Mouse (Mus musculus) stomach, postnatal 0 days (tissue): ENCODE data around the gene Gm10447. TPM values are rescaled to one million over a fixed set of nuclear protein-coding genes. Genes with fewer than 3 reads are reported as not detected.

Experiments used
- ATAC-seq: fragments of 200-750 bp; cut with Nextera tagmentation; 2 replicates; pipeline ENCODE4 v1.8.0; 2017; ENCODE audit not compliant: low FRiP score, low TSS enrichment
- DNase-seq: peaks from one replicate; pipeline ENCODE4 v3.0.0-alpha.2; 2016; ENCODE audit warnings: low spot score
- H3K27ac ChIP-seq: fragments of 300-500 bp; sonication (generic); replicated peaks from 2 replicates; pipeline ENCODE4 v1.5.1; 2014; ENCODE audit warnings: mild to moderate bottlenecking, control low read depth
- H3K27me3 ChIP-seq: fragments of 300-500 bp; sonication (generic); 2 replicates; pipeline ENCODE4 v1.6.1; 2014; ENCODE audit warnings: low read length; ENCODE audit not compliant: control insufficient read depth, insufficient read depth
- H3K36me3 ChIP-seq: fragments of 300-500 bp; sonication (generic); 2 replicates; pipeline ENCODE4 v1.6.1; 2014; ENCODE audit warnings: low read length, mixed read lengths; ENCODE audit not compliant: control insufficient read depth, insufficient read depth
- H3K4me1 ChIP-seq: fragments of 300-500 bp; sonication (generic); replicated peaks from 2 replicates; pipeline ENCODE4 v1.6.1; 2014; ENCODE audit warnings: antibody characterized with exemption; ENCODE audit not compliant: control insufficient read depth, insufficient read depth
- H3K4me2 ChIP-seq: fragments of 300-500 bp; sonication (generic); replicated peaks from 2 replicates; pipeline ENCODE4 v1.6.1; 2014; ENCODE audit warnings: low read depth, mild to moderate bottlenecking, control low read depth, moderate library complexity
- H3K4me3 ChIP-seq: fragments of 300-500 bp; sonication (generic); 2 replicates; pipeline ENCODE4 v1.5.1; 2014; ENCODE audit warnings: low read depth, low read length, control low read depth
- H3K9ac ChIP-seq: fragments of 300-500 bp; sonication (generic); 2 replicates; pipeline ENCODE4 v1.6.1; 2014; ENCODE audit warnings: mild to moderate bottlenecking, low read length, control low read depth, mixed read lengths
- H3K9me3 ChIP-seq: fragments of 300-500 bp; sonication (generic); 2 replicates; pipeline ENCODE4 v1.6.1; 2016; ENCODE audit warnings: low read length; ENCODE audit not compliant: control insufficient read depth
- CTCF ChIP-seq: IDR thresholded peaks from 2 replicates; pipeline ENCODE4 v1.5.1; 2016; ENCODE audit warnings: antibody characterized with exemption, low read depth, mild to moderate bottlenecking, moderate library complexity
- EP300 ChIP-seq: optimal IDR thresholded peaks from 2 replicates; pipeline ENCODE3; 2016; ENCODE audit warnings: antibody characterized with exemption
- WGBS: fragments of 180-500 bp; shearing (Covaris S2); extraction: QIAGEN DNeasy Blood & Tissue Kit; methylation state at CpG from one replicate; pipeline ENCODE4 v1.1.7; 2014; 5-methylcytosine and 5-hydroxymethylcytosine counted together
- polyA plus RNA-seq: library from polyadenylated mRNA; unstranded; fragments of >200 nt; fragmentation: Nextera tagmentation; extraction: Ambion mirVana; gene quantifications from 2 replicates; pipeline ENCODE4 v1.2.1, GENCODE M21; 2015

The Gm10447 gene
- polyA plus RNA-seq, 1 experiment from 2014 or later: 0.08 TPM

GRCm38 (mm10) chr11:53463551-53464424, 6.9 kb upstream of the Gm10447 start:
- peak overlapping the region; percentile 43 for H3K4me3 ChIP-seq
- TF ChIP-seq CTCF (no peak), EP300 (no peak)
- no peaks in the 10 kb centered on the region for H3K4me1 ChIP-seq
- DNase-seq (peak; percentile 48), ATAC-seq (no peak)
- H3K9ac ChIP-seq: peak overlapping the region; percentile 38
- peaks cover 9% of the 10 kb centered on the region for H3K27me3 ChIP-seq
- peak overlapping the region; percentile 55 for H3K4me2 ChIP-seq
- no peak overlapping the region for H3K27ac ChIP-seq
- no peaks in the 10 kb centered on the region for H3K9me3 ChIP-seq
- H3K36me3 ChIP-seq: no peaks in the 10 kb centered on the region
- WGBS: 10% methylated on average over 54 of the region's 55 CpGs

DNA sequence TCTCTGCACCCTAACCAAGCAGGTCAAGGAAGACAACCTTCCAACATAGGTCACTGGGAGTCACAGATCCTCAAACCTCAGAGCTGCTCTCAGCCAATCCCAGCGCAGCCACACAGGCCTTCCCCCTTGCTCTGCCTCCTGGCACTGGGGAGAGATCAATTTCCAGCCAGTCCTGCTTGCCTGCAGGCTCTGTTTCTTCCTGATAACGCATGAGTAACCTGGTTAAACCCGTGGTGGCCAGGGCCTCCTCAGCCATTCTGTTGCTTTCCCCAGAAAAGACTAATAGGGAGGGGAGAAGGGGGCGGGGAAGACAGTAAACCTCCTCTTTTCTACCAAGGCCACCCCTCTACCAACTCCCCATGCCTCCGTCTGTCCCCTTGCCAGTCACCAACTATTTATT, 4.8 kb upstream of the Gm10447 start:
- H3K4me3 ChIP-seq: no peak overlapping the region
- no peak overlapping the region for H3K4me2 ChIP-seq
- DNase-seq (peak; percentile 52), ATAC-seq (peak; percentile 28)
- H3K9ac ChIP-seq: no peak overlapping the region
- no peaks in the 10 kb centered on the region for H3K9me3 ChIP-seq
- no peak for TF ChIP-seq CTCF
- no peak for TF ChIP-seq EP300
- H3K27me3 ChIP-seq: peaks cover 9% of the 10 kb centered on the region
- WGBS: 33% methylated on average over 5 of the region's 5 CpGs
- no peaks in the 10 kb centered on the region for H3K36me3 ChIP-seq
- no peak overlapping the region for H3K27ac ChIP-seq
- no peaks in the 10 kb centered on the region for H3K4me1 ChIP-seq

- peaks cover 7% of the 10 kb centered on the region; the same call in 1 of the 2 replicates for H3K27me3 ChIP-seq
- H3K27ac ChIP-seq: no peak overlapping the region
- no peak for DNase-seq
- no peak overlapping the region for H3K9ac ChIP-seq
- ATAC-seq: no peak
- no peaks in the 10 kb centered on the region for H3K9me3 ChIP-seq
- H3K36me3 ChIP-seq: no peaks in the 10 kb centered on the region
- no peaks in the 10 kb centered on the region for H3K4me1 ChIP-seq
- 77% methylated on average over 3 of the region's 3 CpGs for WGBS
- no peak overlapping the region for H3K4me3 ChIP-seq
- H3K4me2 ChIP-seq: no peak overlapping the region
- TF ChIP-seq CTCF (no peak), EP300 (no peak)
Measured at GRCm38 (mm10) chr11:53460192-53460591, 3.3 kb upstream of the Gm10447 start.

- Histone ChIP-seq H3K4me2 (no peak overlapping the region), H3K4me3 (no peak overlapping the region), H3K36me3 (no peaks in the 10 kb centered on the region), H3K9me3 (no peaks in the 10 kb centered on the region), H3K4me1 (no peaks in the 10 kb centered on the region), H3K27me3 (peaks cover 7% of the 10 kb centered on the region; the same call in 1 of the 2 replicates), H3K9ac (no peak overlapping the region), H3K27ac (no peak overlapping the region)
- TF ChIP-seq CTCF (no peak), EP300 (no peak)
- WGBS: 65% methylated on average over 3 of the region's 3 CpGs
- no peak for ATAC-seq
- DNase-seq: no peak
Measured at GRCm38 (mm10) chr11:53458996-53459395, 2.1 kb upstream of the Gm10447 start.

DNA sequence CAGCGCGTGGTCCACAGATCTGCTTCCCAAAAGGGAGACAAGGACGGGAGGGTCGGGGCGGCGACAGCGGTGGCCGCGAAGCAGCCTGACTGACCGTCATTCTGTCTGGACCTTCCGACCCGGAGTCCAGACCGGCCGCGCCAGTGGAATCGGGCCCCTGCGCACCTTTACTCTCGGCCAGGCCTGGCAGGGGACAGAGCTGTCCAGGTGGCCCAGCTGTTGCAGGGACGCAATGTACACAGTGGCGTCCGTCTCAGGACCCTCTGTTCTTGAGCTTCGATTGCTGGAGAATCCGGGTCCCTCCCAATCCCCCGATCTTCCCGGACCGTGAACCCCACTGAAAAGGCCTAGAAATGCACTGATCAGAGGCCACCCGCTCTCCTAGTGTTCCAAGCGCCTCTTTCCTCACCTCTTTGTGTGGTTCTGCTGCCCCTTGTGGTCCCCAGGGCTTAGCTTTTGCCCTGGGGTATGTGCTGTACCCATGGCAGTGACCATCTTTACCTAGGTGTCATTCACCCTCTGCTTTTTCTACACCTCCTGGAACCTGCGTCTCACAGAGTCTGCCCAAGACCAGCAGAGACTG, 553 bp upstream of the Gm10447 start:
- H3K4me3 ChIP-seq: peak overlapping the region; percentile 52
- peak overlapping the region; percentile 95 for H3K4me2 ChIP-seq
- H3K4me1 ChIP-seq: no peaks in the 10 kb centered on the region
- peak overlapping the region; percentile 63 for H3K9ac ChIP-seq
- no peaks in the 10 kb centered on the region for H3K36me3 ChIP-seq
- no peaks in the 10 kb centered on the region; the same call in 1 of the 2 replicates for H3K27me3 ChIP-seq
- no peak for DNase-seq
- ATAC-seq: peak; percentile 28
- H3K27ac ChIP-seq: peak overlapping the region; percentile 18; the same call in 1 of the 2 replicates
- 15% methylated on average over 21 of the region's 29 CpGs for WGBS
- TF ChIP-seq CTCF (peak; percentile 45), EP300 (no peak)
- H3K9me3 ChIP-seq: no peaks in the 10 kb centered on the region

GRCm38 (mm10) chr11:53453031-53453430, 3.9 kb downstream of the Gm10447 start:
- H3K9ac ChIP-seq: no peak overlapping the region
- no peak for DNase-seq
- H3K36me3 ChIP-seq: no peaks in the 10 kb centered on the region
- no peaks in the 10 kb centered on the region for H3K9me3 ChIP-seq
- 65% methylated on average over 5 of the region's 5 CpGs for WGBS
- no peaks in the 10 kb centered on the region for H3K4me1 ChIP-seq
- no peak overlapping the region for H3K4me2 ChIP-seq
- H3K4me3 ChIP-seq: no peak overlapping the region
- no peaks in the 10 kb centered on the region for H3K27me3 ChIP-seq
- H3K27ac ChIP-seq: no peak overlapping the region
- ATAC-seq: no peak
- no peak for TF ChIP-seq EP300
- no peak for TF ChIP-seq CTCF
